Mouse (Mus musculus) testis, adult 2 months (tissue): ENCODE data around the gene Ttc38.

ENCODE experiments used
- CTCF ChIP-seq: fragments of 200-500 bp; IDR thresholded peaks from 2 replicates; pipeline ENCODE4 v1.5.1; 2012; ENCODE audit warnings: low read depth, mild to moderate bottlenecking, inconsistent platforms, low read length, moderate library complexity; ENCODE audit not compliant: control insufficient read depth, insufficient read depth, insufficient replicate concordance
- POLR2A ChIP-seq: fragments of 200-500 bp; IDR thresholded peaks from 2 replicates; pipeline ENCODE4 v1.6.1; 2012; ENCODE audit warnings: low read depth, mild to moderate bottlenecking, inconsistent platforms, low read length, moderate library complexity; ENCODE audit not compliant: control insufficient read depth

- no peak for TF ChIP-seq POLR2A
- no peak for TF ChIP-seq CTCF
Measured at GRCm38 (mm10) chr15:85892498-85893118, 60.5 kb downstream of the Ttc38 start.
